Mouse (Mus musculus) T-helper 17 cell (primary cell): ENCODE results near the gene Prr5.

Experiments used
- in situ Hi-C, 2 experiments: fragments of 300-600 bp; cut with MboI, MseI; formaldehyde crosslinking; loops; 1 replicate in 1 of 2; 2 replicates in 1 of 2; pipeline ENCODE4 v1.15.1; 2025; ENCODE audit warnings: high pct_unique_total_duplicates in 2 of 2

Gene Prr5

GRCm38 (mm10) chr15:84680545-84681454 lies 11.4 kb downstream of the Prr5 start:
- in situ Hi-C loops, result no loop called here

- in situ Hi-C loops, result no loop called here
These were observed 12.2 kb downstream of the Prr5 start for GRCm38 (mm10) chr15:84681455-84682193.

GRCm38 (mm10) chr15:84682206-84682605 lies 12.8 kb downstream of the Prr5 start:
- in situ Hi-C loops, result no loop called here

GRCm38 (mm10) chr15:84682821-84683220 lies 13.4 kb downstream of the Prr5 start:
- in situ Hi-C loops, result no loop called here

- in situ Hi-C loops, result no loop called here
These were observed 15.1 kb downstream of the Prr5 start for GRCm38 (mm10) chr15:84684520-84684919.

GRCm38 (mm10) chr15:84685417-84685816 lies 16.0 kb downstream of the Prr5 start:
- in situ Hi-C loops, result no loop called here

GRCm38 (mm10) chr15:84687904-84688303 lies 18.5 kb downstream of the Prr5 start:
- in situ Hi-C loops, result no loop called here

- in situ Hi-C loops, result no loop called here
These were observed 19.9 kb downstream of the Prr5 start for GRCm38 (mm10) chr15:84689356-84689755.

DNA sequence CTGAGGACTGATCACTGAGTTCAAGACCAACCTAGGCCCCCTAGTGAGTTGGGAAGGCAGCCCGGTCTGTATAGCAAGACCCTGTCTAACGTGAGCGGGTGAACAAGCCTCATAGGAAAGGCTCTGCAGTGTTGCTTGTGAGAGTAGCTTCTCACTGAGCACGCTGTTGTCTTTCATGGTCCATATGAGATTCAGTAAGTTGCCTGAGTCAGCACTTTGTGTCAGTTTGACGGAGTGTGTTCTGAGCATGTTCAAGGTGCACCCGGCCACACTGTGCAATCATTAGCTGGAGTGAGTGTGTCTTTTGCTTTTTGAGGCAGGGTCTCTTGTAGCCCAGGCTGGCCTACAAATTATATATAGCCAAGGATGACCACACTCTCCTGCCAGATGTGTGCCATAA lies 22.1 kb downstream of the Prr5 start:
- in situ Hi-C loops, result no loop called here

- in situ Hi-C loops, result no loop called here
These were observed 23.2 kb downstream of the Prr5 start for GRCm38 (mm10) chr15:84692645-84693044.

GRCm38 (mm10) chr15:84696021-84696420 lies 26.6 kb downstream of the Prr5 start:
- in situ Hi-C loops, result no loop called here

GRCm38 (mm10) chr15:84697611-84698011 lies 28.2 kb downstream of the Prr5 start:
- in situ Hi-C loops, result no loop called here

GRCm38 (mm10) chr15:84698189-84698588 lies 28.8 kb downstream of the Prr5 start:
- in situ Hi-C loops, result no loop called here

DNA sequence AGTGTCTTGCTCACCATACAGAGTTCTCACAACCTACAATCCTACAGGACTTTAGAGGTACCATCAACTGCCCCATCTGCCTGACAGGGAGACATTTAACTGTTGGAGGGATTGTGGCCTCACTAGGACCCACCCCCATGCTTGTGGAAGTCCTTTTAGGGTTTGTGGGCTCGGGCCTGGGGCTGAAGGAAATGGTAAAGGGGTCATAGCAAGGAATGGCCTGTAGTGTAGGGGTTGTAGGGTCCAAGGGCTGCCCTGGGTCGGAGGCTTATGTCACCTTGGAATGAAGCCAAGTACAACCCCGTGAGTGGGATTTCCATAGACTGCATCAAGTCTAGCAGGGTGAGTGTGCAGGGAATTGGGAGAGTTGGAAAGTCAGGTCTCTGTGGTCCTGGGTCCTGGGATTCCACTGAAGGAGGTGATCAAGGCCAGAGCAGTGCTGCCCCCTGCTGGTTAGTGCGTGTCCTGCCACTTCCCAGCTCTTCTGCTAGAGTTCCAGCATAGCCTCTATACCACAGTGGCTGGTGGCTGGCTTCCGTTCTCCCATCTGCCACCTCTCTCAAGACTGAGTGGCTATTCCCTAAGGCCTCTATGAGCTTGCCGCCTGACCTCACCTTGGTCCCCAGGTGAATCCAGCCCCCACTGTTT lies 30.9 kb downstream of the Prr5 start:
- in situ Hi-C loops, result no loop called here

DNA sequence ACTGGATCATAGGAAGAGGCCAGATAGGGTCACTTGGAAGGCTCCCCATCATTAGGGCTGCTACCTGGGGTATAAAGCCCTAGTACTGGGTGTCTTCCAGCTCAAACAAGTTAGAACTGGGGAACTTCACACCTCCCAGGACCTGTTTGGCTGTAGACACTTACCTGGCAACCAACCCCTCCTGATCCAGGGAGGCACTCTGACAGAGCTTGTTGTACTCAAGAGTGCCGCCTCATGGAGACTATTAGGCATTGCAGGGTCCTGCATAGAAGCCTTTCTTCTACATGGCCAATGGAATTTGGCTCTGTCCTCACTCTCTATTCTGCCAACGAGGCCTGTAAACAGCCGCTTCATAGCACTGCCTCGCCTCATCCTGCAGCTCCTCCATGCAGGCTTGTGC lies 32.5 kb downstream of the Prr5 start:
- in situ Hi-C loops, result no loop called here

GRCm38 (mm10) chr15:84702391-84703345 lies 33.2 kb downstream of the Prr5 start:
- in situ Hi-C loops, result no loop called here

DNA sequence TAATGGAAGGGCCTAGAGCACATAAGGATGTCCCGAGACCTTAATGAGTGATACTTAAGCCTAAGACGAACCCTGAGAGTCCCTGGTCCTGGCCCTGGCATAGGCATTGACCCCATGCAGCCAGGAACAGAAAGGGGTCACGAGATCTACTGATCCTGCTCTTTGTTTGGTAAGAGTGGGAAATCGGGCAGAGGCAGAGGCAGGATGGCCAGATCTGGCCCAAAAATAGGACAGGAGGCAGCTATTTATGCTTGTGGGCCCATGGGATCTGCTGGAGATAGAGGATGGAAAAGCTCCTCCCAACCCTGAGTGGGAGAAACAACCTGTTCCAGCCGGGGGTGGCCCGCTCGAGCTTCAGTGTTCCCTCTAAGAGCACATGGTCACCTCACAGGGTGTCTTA lies 34.6 kb downstream of the Prr5 start:
- in situ Hi-C loops, result no loop called here

DNA sequence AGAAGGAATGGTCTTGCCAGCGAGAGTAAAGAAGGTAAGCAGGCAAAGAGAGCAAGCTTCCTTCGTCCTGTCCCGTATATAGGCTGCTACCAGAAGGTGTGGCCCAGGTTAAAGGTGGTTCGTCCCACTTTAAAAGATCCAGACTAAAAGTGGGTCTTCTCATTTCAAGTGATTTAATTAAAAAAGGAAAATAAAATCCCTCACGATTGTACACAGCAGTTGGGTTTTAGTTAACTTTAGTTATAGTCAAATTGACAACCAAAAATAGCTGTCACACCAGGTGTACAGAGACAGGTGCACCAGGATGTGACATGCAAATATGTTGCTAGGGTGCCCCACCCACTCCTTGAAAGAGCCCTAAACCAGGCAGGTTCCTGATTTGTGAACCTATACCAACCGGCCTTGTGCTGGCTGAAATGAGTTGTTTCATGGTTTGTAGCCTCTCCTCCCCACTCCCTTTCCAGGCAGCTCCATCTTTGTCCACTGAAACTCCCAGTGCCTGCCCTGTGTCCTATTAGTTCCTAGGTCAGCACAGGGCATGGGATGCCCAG lies 36.0 kb downstream of the Prr5 start:
- in situ Hi-C loops, result no loop called here

- in situ Hi-C loops, result no loop called here
These were observed 37.7 kb downstream of the Prr5 start for GRCm38 (mm10) chr15:84706983-84707619.
